Mouse (Mus musculus) cerebellum, postnatal 10 days (tissue): ENCODE results near the gene F930015N05Rik.

Experiments used
- DNase-seq, 2 experiments: peaks; one replicate each; pipeline ENCODE4 v3.0.0; 2021; ENCODE audit warnings: mixed read lengths in 2 of 2

Gene F930015N05Rik

DNA sequence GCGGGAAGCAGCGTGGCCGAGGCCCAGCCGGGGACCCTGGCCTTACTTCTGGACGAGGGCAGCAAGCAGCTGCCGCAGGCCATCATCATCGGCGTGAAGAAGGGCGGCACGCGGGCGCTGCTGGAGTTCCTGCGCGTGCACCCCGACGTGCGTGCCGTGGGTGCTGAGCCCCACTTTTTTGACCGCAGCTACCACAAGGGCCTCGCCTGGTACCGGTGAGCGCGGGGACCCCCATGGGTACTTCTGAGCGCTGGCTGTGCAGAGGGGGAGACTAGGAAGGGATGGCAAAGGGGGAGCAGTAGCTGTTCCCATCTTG, at the start of gene F930015N05Rik:
F930015N05Rik (minus strand) TSS at position 242 of the 316 bp plus-strand sequence.
- DNase-seq = peak in 1 of 2 experiments; percentile 9

DNA sequence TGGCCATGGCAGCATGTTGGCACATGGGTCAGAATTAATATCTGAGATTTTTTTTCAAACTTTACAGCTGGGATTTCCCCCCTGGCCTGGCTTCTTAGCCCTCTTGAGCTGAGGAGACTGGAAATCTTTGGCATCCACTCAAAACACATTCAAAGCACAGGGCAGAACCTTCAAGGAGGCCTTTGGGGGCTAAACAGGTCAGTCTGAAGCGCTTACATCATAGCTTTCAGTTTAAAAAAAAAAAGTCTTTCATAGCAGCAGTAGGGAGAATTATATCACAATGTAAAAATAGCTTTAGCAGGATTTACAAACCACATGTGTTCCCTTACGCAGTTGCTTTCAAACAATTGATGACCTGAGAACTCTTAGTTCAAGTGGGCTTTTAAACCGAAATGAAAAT, 45.0 kb upstream of the F930015N05Rik start:
- no peak for DNase-seq

GRCm38 (mm10) chr11:64473679-64474078, 37.2 kb upstream of the F930015N05Rik start:
- DNase-seq = no peak

DNA sequence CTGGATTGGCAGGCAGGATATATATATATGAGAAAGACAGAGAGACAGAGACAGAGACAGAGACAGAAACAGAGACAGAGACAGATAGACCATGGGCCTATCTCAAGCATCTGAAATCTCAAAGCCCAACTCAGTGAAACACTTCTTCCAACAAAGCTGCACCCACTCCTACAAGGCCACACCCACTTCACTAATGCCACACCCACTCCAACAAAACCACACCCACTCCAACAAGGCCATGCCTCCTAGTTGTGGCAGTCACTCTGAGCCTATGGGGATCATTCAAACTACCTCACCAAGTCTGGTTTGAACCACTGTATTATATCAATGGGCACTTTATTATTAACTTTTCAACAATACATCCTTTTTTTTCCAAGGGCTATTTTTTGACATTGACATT, 34.2 kb upstream of the F930015N05Rik start:
- no peak for DNase-seq

GRCm38 (mm10) chr11:64468737-64469136, 32.3 kb upstream of the F930015N05Rik start:
- DNase-seq = peak; percentile 38 to 55

DNA sequence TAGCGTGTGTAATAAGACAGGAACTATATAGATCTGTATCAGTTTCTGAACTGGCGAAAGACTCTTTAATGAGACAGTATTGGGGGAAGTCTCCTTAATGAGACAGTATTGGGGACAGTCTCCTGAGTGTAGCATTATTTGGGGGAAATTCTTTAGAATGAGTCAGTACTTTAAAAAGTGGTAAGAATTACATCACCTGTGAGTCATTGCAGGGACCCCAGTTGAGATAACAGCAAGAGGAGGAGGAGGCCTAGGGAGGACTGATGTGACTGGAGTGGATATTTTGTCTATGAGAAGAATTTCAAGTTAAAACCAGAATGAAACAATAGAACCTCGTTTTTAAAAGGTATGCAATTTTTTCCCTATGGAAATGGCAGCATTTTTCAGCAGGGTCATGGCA, 25.3 kb upstream of the F930015N05Rik start:
- no peak for DNase-seq

GRCm38 (mm10) chr11:64448586-64449315, 12.3 kb upstream of the F930015N05Rik start:
- DNase-seq = peak; percentile 60 to 69

GRCm38 (mm10) chr11:64445227-64445626, 8.8 kb upstream of the F930015N05Rik start:
- no peak for DNase-seq

DNA sequence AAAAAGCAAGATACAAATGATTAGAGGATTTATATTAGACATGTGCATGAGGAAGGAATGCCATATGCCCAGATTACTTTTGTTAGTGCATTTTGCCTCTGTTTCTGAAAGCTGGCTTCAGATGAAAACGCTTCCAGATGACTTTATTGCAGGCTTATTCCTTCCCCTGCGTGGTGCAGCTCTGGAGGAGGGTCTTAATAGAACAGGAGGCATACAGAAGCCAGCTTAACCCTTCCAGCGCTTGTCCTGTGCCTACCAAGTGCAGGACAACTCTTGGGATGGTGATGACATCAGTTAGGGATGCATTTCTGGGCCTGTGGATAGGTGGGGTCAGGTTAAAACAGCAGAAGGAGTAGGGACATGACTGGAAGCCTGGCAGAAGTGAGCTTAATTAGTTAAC, 6.2 kb upstream of the F930015N05Rik start:
- no peak for DNase-seq

- peak; percentile 65 to 86 for DNase-seq
Measured at GRCm38 (mm10) chr11:64442119-64442518, 5.7 kb upstream of the F930015N05Rik start.

DNA sequence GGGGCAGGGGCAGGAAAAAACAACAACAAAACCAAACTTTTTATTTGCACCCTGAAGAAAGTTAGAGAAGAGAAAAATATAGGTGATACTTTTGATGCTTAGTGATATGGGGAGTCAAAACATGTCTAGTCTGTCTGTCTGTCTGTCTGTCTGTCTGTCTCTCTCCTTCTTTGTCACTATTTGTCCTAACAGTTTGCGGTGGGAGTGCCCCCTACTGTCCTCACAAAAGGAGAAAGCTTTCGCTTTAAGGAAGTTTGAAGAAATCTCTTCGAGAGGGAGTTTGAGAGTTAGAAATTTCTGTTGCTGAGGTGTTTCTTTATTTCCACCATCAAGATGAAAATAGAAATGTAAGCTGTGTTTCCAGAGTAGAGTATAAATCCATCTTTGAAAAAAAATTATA, 2.5 kb upstream of the F930015N05Rik start:
- DNase-seq = peak in 1 of 2 experiments; percentile 7

DNA sequence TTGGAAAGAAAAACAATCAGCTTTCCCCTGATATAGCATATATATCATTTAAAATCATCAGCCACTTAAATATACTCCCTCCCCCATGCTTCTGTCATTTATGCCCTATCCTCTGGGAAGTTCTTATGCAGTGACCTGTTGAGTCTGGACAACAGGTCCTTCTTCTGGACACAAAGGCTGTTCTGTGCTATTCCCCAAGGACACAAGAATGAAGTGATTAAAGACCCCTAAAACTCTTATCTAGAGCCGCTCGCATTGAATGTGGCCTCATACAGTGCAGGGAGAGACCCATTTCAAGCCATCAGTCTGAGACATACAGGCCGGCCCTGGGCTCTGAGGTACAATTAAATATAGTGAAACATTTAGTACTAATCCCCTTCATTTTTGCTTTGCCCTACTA, 1.3 kb upstream of the F930015N05Rik start:
- DNase-seq = no peak

DNA sequence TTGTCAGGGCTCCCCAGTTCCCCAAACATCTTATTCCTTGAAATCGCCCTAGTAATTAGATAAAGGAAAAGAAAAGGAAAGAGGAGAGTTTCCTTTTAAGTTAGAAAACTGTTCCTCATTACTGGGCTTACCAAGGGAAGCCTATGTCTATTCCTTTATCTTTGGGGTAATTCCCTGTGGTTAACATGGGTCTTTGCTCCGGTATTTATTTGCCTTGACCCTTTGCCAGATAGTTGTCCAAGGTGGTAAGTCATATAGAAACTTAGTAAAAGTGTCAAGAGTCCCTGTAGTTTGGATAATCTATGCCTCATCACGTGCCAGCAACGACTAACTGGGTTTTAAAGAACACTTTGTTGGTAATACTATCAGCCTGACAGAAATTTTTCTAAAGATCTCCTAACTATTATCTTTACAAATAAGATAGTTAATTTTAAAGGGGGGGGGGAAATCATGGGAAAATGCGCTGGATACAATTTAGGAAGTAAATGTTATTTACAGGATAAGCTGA, 392 bp upstream of the F930015N05Rik start:
- no peak for DNase-seq

DNA sequence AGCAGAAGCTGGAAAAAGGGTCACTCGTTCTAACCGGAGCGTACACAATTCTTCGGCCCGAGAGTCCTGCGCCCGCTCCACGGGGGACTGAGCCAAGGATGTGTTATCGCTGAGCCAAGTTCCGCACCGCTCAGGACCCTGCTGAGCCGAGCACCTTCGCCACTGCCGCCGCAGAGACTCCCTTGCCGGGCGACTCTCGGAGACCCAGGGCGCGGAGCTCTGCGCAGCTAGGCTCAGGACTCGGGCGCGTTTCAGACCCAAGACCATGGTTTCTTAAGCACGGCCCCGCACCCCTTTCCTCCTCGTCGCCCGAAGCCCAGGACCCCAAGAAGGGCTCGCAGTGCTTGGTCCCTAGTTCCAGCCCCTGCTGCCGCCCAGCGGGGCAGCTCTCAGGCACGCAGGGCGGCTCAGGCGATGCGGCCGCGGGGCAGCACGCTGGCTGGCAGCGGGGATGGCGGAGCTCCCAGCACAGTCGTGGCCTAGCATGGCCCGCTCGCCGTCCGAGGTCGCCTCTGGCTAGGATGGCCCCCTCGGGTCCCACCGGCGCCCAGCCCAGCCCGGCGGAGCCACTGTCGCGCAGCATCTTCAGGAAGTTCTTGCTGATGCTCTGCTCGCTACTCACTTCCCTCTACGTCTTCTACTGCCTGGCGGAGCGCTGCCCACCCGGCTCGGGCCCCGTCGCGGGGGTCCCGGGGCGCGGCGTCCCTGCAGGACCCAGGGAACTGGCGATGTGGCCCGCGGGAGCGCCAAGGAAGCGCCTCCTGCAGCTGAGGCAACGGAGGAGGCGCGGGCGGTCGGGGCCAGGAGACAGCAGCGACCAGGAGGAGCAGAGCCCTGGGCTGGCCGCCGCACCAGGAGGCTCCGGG, 674 bp downstream of the F930015N05Rik start:
- peak; percentile 36 to 39 for DNase-seq

- peak; percentile 12 to 27 for DNase-seq
Measured at GRCm38 (mm10) chr11:64434611-64435545, 1.6 kb downstream of the F930015N05Rik start, which contains the start of gene Hs3st3a1. Gene Hs3st3a1 (plus strand): TSS chr11:64435332.

DNA sequence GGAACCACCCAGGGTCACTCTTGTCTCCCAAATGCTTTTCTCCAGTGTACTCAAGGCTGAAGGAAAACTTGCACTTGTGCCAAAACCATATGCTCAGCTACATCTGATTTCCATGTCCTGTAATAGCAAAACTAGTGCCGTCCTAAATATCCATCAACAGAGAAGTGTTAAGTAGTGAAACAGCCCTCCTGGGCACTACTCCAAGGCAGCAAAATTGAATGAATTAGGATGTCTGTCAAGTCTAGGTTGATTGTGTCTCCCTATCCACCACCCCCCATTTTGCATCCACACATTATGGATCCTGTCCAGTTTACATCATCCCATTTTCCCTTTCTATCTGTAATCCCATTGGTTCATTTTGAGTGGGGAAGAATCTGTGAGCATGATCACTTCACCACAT, 17.5 kb downstream of the F930015N05Rik start:
- peak in 1 of 2 experiments; percentile 4 for DNase-seq

GRCm38 (mm10) chr11:64400534-64401093, 35.8 kb downstream of the F930015N05Rik start:
- no peak for DNase-seq

DNA sequence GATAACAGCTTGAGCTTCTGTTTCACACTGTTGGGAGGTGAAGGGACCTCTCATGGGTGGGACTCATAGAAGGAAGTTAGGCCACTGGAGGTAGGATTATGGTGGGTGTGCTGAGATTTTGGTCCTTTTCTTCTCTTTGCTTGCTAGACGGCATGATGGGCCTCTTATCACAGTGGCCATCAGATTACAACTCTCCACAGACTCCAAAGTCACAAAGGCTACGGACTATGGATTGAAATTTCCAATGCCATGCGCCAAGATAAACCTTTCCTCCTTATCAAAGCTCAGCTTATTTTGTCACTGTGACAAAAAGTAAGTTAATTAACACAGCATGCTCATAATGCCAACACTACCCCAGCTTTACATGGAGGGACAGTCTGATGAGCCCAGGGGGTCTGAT, 38.8 kb downstream of the F930015N05Rik start:
- DNase-seq = no peak

GRCm38 (mm10) chr11:64396949-64397348, 39.5 kb downstream of the F930015N05Rik start:
- DNase-seq = no peak

DNA sequence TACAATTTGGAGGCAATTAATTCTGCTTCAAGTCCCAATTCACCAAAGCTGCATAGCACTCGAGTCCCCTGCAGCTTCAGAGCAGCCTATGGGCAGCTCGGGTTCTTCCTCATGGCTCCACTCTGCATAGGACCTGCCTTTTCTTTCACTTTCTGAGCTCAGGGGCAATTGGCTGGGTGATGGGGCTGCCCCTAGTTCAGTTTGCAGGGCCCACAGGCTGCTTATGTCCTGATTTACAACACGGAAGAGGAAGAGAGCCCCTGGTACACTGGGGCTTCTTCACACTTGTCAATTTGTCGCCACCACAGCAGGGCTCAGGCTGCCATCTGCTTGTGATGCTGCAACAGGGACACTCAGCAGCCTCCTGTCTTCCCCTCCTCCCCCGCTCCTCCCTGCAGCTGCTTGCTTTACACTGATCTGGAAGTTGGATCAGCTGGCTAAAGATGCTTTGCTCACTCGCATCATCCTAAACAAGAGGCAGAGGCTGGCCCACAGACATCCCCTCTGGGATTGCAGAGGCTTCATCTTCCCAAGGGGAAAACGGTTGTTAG, 40.0 kb downstream of the F930015N05Rik start:
- DNase-seq = peak; percentile 46 to 74

DNA sequence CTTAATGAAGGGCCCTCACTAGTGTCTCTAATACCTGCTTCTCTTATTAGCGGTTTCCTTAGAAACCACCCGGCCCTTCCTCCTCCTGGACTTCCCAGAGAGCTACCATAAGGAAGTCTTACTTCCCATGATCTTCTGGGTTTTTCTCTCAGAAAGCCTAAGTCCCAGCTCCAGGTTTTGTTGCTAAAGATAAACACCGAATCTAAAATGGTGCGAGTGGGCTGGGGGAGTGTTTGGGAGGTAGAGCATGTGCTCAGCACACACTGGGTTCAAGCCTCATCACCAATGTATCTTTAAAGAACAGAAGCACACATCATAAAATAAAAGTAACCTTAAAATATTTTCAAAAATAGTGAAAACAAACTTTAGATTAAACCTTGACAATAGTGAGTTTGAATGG, 50.1 kb downstream of the F930015N05Rik start:
- no peak for DNase-seq
